Comparison of ENCODE assay signal across 18 mouse cellular contexts in genomic region chr6:6387571-6387970, GRCm38 (mm10).
"Had no signal": no experiment of that assay in that cellular context is flagged by ENCODE, and none has a peak within 500 bp of the region (broad histone marks: within the 10 kb centered on the region; RNA-seq: fewer than 3 reads in every experiment).

No protein-coding gene starts in this region.

- DNase-seq: lung, adult 18-20 months; lung, postnatal 10 days; lung, postnatal 4 days; midbrain, embryonic 14.5 days; retina, postnatal 1 day; right cerebral cortex, adult 18-20 months; right cerebral cortex, postnatal 25 days; right cerebral cortex, postnatal 4 days; spleen, adult 18-20 months; thymus, adult 18-20 months; thymus, postnatal 14 days; thymus, postnatal 36 days had no signal

- H3K4me2 ChIP-seq: midbrain, embryonic 12.5 days; neural tube, embryonic 13.5 days; neural tube, embryonic 15.5 days had no signal

- H3K27me3 ChIP-seq: neural tube, embryonic 13.5 days; neural tube, embryonic 15.5 days had no signal

- H3K36me3 ChIP-seq: midbrain, embryonic 12.5 days; neural tube, embryonic 13.5 days; neural tube, embryonic 15.5 days had no signal

- H3K27ac ChIP-seq: liver, embryonic 14.5 days; midbrain, embryonic 12.5 days; neural tube, embryonic 13.5 days; neural tube, embryonic 15.5 days had no signal

- H3K4me3 ChIP-seq: midbrain, embryonic 12.5 days; myocyte; neural tube, embryonic 13.5 days; neural tube, embryonic 15.5 days had no signal

- H3K9me3 ChIP-seq: midbrain, embryonic 12.5 days; neural tube, embryonic 13.5 days; neural tube, embryonic 15.5 days had no signal

- ATAC-seq: midbrain, embryonic 16.5 days had no signal

- H3K9ac ChIP-seq: liver, embryonic 14.5 days; midbrain, embryonic 12.5 days; neural tube, embryonic 13.5 days; neural tube, embryonic 15.5 days had no signal
